Mouse (Mus musculus): ENCODE data around the gene Cpeb2.

Cpeb2 gene

DNA sequence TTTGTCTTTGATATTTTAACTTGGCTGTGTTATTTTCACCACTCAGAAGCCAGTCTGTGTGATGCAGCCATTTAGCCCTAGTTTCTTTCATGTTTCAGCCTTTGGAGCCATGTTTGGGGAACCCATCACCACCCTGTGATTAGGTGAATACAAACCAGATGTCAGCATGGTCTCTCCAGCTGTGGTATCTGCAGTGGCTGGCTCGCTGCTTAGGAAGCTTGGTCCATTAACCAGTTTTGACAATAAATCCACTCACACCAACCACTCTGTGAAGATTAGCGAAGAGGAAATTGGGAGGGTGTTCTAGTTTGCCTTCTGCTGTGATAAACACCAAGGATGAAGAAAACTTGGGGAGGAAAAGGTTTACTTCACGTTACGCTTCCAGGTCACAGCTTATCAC is 92.6 kb downstream of the Cpeb2 start:
- DNase-seq (ENCODE audit: low spot score): no peak

DNA sequence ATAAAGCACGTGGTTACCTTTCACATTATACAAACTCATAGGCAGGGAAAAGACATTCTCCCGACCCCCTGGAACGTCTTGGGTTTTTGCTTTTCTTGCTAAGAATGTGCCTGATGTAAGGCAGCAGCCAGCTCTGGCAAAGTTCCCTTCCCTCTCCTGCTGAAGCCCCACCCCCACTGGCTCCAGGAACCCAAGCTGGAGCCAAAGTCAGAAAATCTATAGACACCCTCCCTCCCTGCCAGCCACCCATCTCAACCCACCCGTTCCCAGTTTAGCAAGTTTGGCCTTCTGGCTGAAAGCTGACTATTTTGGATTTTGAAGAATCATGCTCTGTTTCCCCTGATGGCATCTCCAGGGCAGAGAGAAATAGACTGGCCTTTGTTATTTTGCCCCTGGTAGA is 95.6 kb downstream of the Cpeb2 start:
- DNase-seq (ENCODE audit: low spot score): no peak

DNA sequence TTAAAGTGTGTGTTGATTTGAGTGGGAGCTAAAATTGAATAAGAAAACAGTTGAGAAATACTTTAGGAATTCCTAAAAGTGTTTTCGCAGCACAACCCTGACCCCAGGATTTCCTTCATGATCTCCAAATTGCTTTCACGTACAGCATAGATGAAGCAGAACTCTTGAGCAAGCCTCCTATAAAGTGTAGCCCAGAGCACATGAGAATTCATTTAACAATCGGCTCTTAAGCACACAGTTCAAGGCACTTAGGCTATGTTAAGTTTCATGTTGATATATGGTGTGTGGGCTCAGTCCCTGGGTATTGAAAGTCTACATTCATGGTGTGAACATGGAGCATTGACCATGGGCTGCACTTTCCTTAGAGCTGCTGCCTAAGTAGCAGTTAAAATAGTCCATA is 97.3 kb downstream of the Cpeb2 start:
- DNase-seq (ENCODE audit: low spot score): no peak

DNA sequence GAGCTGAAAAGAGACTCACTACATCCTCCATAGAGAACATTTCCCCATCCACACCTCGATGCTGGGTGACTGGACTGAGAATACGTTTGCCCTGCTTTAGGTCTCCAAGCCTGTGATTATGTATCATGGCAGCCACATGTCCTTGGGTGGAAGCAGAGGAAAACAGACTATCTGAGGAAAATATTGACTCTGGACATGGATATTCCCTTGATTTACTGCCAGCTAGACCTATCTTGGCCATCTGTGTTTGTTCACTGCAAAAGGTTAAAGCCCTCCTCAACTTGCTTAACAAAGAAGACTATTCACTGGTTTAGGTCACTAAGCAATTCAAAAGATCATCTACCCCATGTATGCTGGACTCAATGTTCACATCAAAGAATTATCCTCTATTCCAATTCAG is 101.5 kb downstream of the Cpeb2 start:
- DNase-seq (ENCODE audit: low spot score): no peak

DNA sequence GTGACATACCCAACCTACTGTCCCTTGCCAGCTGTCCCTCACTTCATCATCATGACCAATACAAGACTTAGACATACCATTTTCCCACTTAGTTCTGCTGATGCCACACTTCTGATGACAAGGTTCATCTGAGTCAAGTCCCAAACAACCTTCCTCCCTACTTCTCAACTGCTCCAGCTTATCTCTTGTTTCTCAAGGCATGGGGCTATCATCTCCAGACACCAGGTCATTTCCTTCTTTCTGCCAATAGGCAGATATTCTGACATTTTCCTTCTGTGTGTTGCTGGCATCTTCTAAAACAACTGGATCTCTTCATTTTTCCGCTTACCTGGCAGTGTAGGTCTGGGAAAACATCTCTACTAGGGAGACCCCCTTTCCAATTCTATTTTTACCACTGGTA is 104.2 kb downstream of the Cpeb2 start:
- no peak for DNase-seq (ENCODE audit: low spot score)

DNA sequence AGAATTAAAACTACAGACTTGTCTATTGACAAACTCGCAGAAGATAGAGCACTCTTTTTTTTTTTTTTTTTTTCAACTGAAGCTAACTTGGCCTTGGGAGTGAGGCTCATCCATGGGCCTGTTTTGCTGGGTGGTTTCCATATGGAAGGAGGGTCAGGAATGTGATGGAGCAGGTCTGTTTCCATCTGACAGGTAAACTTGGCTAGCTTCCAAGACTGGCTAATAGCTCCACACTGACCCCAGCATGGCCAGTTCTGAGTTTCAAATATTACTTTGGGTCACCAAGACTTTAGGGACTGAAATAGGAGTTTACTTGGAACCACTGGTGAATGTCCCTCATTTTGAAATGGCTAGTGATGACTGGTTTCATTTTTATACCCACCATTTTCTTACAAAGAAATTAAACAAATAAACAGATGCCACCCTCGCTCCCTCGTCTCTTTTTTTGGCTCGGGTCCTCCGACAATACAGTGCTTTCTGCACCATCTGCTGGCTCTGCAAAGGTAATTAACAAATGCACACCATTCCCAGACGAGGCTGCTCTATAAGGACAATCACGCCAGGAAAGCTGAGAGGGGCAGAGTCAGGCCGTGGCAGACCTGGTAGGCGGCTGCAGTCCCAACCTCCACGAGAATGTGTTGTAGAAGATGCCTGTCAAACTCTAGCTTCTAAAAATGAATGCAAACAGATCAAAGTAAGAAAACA is 106.0 kb downstream of the Cpeb2 start:
- no peak for DNase-seq (ENCODE audit: low spot score)
